Mouse (Mus musculus): ENCODE results near the gene Ccdc107. TPM values are rescaled to one million over a fixed set of nuclear protein-coding genes. Genes with fewer than 3 reads are reported as not detected.

Ccdc107 gene
- polyA plus RNA-seq (2014; fragmentation: Nextera tagmentation; extraction: Ambion mirVana): 73.6 and 75.8 TPM in 2 replicates

DNA sequence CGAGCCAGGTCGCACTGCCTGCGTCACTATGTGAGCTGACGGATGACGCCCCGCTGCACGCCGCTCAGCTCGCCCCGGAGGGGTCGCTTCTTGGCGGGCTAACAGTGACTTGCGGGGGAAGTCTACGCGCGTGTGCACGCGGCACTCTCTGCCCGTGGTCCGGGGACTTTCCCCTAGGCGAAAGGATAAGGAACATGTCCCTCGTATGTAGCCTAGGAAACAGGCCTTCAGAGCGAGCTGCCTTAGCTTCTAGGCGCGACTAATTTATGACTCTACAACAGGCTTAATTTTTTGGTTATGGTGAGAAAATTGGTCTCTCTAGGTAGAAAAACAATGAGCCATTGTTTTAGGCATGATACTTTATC is at the start of gene Ccdc107:
Gene Ccdc107, plus strand, starts transcription at position 80 of the 365 bp plus-strand sequence.
- peak within 1 kb of the TSS; percentile 91 for H3K9ac ChIP-seq (ENCODE audit: low read depth, low read length)
- ATAC-seq (replicated peaks; ENCODE audit: insufficient number of reproducible peaks, low FRiP score, low TSS enrichment): peak; percentile 97
- no peaks in the 10 kb centered on the region for H3K27me3 ChIP-seq (ENCODE audit: control insufficient read depth, insufficient read depth, low read length)
- peak within 1 kb of the TSS; percentile 76 for H3K4me3 ChIP-seq (ENCODE audit: low read depth, low read length)
- H3K36me3 ChIP-seq (ENCODE audit: control insufficient read depth, insufficient read depth, low read length): 0 out of 2 replicates have a peak, but pooled peaks cover 2% of the 10 kb centered on the region
- no peaks in the 10 kb centered on the region for H3K9me3 ChIP-seq (replicated peaks; ENCODE audit: control insufficient read depth, low read length)
- 0% methylated on average over 25 of the region's 25 CpGs for WGBS (ENCODE audit: insufficient replicate concordance)
- peak within 1 kb of the TSS; percentile 75 for H3K27ac ChIP-seq (ENCODE audit: low read depth, low read length)
- H3K4me2 ChIP-seq: peak within 1 kb of the TSS; percentile 88
- peaks cover 25% of the 10 kb centered on the region for H3K4me1 ChIP-seq (ENCODE audit: control insufficient read depth, insufficient read depth, low read length)

DNA sequence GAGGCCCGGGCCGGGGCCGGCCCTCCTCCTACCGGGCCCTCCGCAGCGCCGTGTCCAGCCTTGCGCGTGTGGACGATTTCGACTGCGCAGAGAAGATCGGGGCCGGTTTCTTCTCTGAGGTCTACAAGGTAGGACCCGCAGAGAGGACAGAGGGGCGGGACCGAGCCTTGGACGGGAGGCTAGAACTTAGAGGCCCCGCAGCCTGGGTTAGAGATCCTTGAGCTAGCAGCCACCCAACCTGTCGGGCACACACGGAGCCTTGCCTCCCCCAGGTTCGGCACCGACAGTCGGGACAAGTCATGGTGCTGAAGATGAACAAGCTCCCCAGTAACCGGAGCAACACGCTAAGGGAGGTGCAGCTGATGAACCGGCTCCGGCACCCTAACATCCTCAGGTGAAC is 49.2 kb upstream of the Ccdc107 start:
- Histone ChIP-seq H3K4me2 (peak overlapping the region; percentile 98), H3K9me3 (replicated peaks; ENCODE audit: control insufficient read depth, low read length) (no peaks in the 10 kb centered on the region), H3K36me3 (ENCODE audit: control insufficient read depth, insufficient read depth, low read length) (peaks cover 16% of the 10 kb centered on the region), H3K4me3 (ENCODE audit: low read depth, low read length) (peak overlapping the region; percentile 96), H3K9ac (ENCODE audit: low read depth, low read length) (peak overlapping the region; percentile 96), H3K27me3 (ENCODE audit: control insufficient read depth, insufficient read depth, low read length) (no peaks in the 10 kb centered on the region), H3K27ac (ENCODE audit: low read depth, low read length) (peak overlapping the region; percentile 94), H3K4me1 (ENCODE audit: control insufficient read depth, insufficient read depth, low read length) (peaks cover 10% of the 10 kb centered on the region)
- 3% methylated on average over 28 of the region's 28 CpGs for WGBS (ENCODE audit: insufficient replicate concordance)
- ATAC-seq (replicated peaks; ENCODE audit: insufficient number of reproducible peaks, low FRiP score, low TSS enrichment): peak; percentile 8; the same call in 1 of the 2 replicates

DNA sequence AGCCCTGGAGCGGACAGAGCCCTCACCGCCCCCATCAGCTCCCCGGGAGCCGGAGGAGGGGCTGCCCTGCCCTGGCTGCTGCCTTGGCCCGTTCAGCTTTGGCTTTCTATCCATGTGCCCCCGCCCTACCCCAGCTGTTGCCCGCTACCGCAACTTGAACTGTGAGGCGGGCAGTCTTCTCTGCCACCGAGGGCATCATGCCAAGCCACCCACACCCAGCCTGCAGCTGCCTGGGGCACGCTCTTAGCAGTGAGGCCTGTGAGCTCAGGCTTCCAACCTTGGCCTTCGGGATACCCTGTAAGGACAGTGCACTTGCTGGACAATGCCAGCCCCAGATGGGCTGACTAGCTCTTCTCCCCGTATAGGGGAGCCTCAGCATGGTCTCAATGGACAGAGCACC is 45.4 kb upstream of the Ccdc107 start:
- Histone ChIP-seq H3K27me3 (ENCODE audit: control insufficient read depth, insufficient read depth, low read length) (peaks cover 6% of the 10 kb centered on the region), H3K4me2 (no peak overlapping the region), H3K27ac (ENCODE audit: low read depth, low read length) (no peak overlapping the region), H3K4me3 (ENCODE audit: low read depth, low read length) (no peak overlapping the region), H3K36me3 (ENCODE audit: control insufficient read depth, insufficient read depth, low read length) (peaks cover 16% of the 10 kb centered on the region), H3K9ac (ENCODE audit: low read depth, low read length) (no peak overlapping the region), H3K4me1 (ENCODE audit: control insufficient read depth, insufficient read depth, low read length) (peaks cover 10% of the 10 kb centered on the region), H3K9me3 (replicated peaks; ENCODE audit: control insufficient read depth, low read length) (no peaks in the 10 kb centered on the region)
- WGBS (ENCODE audit: insufficient replicate concordance): 93% methylated on average over 13 of the region's 13 CpGs
- ATAC-seq (replicated peaks; ENCODE audit: insufficient number of reproducible peaks, low FRiP score, low TSS enrichment): no peak

DNA sequence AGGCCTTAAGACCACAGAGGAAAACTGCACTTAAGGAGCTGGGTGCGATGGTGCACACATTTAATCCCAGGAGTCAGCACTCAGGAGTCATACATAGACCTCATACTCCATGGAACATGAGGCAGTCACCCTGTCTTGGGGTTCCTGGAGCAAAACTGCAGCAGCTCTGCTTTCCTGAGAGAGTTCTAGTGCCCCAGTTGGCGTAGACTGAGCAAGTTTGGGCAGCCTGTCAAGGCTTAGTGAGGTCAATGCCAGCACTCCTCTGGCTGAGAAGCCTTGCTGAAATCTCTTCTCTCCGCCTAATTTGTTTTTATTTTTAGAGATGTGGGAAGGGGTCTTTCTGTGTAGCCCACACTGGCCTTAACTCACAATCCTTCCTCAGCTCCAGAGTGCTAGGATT is 44.1 kb upstream of the Ccdc107 start:
- no peak for ATAC-seq (replicated peaks; ENCODE audit: insufficient number of reproducible peaks, low FRiP score, low TSS enrichment)
- peaks cover 12% of the 10 kb centered on the region for H3K4me1 ChIP-seq (ENCODE audit: control insufficient read depth, insufficient read depth, low read length)
- H3K9ac ChIP-seq (ENCODE audit: low read depth, low read length): no peak overlapping the region
- 87% methylated on average over 3 of the region's 3 CpGs for WGBS (ENCODE audit: insufficient replicate concordance)
- peaks cover 16% of the 10 kb centered on the region for H3K36me3 ChIP-seq (ENCODE audit: control insufficient read depth, insufficient read depth, low read length)
- peaks cover 17% of the 10 kb centered on the region for H3K27me3 ChIP-seq (ENCODE audit: control insufficient read depth, insufficient read depth, low read length)
- no peaks in the 10 kb centered on the region for H3K9me3 ChIP-seq (replicated peaks; ENCODE audit: control insufficient read depth, low read length)
- H3K27ac ChIP-seq (ENCODE audit: low read depth, low read length): no peak overlapping the region
- no peak overlapping the region for H3K4me3 ChIP-seq (ENCODE audit: low read depth, low read length)
- no peak overlapping the region for H3K4me2 ChIP-seq

DNA sequence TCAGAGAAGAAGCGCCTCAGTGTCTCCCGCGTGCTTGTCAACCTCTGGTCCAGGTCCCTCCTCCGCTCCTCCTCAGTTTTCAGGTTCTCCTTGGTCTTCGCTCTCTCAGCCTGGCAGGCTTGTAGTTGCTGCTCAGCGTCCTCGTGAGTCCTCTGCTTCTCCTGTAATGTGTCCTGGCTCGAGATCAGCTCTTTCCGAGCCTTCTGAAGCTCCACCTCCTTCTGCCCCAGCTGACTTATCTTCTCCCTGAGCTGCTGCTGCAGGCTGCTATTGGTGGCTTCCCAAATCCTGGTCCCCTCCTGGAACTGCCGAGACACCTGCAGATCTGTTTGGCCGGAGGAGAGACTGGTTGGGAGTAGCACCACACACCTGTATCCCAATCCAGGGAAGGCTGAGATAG is 40.4 kb upstream of the Ccdc107 start:
- H3K9me3 ChIP-seq (replicated peaks; ENCODE audit: control insufficient read depth, low read length): no peaks in the 10 kb centered on the region
- H3K27me3 ChIP-seq (ENCODE audit: control insufficient read depth, insufficient read depth, low read length): peaks cover 40% of the 10 kb centered on the region
- 38% methylated on average over 11 of the region's 11 CpGs for WGBS (ENCODE audit: insufficient replicate concordance)
- H3K27ac ChIP-seq (ENCODE audit: low read depth, low read length): no peak overlapping the region
- H3K9ac ChIP-seq (ENCODE audit: low read depth, low read length): no peak overlapping the region
- no peak for ATAC-seq (replicated peaks; ENCODE audit: insufficient number of reproducible peaks, low FRiP score, low TSS enrichment)
- H3K4me3 ChIP-seq (ENCODE audit: low read depth, low read length): no peak overlapping the region
- peaks cover 1% of the 10 kb centered on the region; the same call in 1 of the 2 replicates for H3K36me3 ChIP-seq (ENCODE audit: control insufficient read depth, insufficient read depth, low read length)
- 0 out of 2 replicates have a peak, but pooled peaks cover 5% of the 10 kb centered on the region for H3K4me1 ChIP-seq (ENCODE audit: control insufficient read depth, insufficient read depth, low read length)
- no peak overlapping the region for H3K4me2 ChIP-seq

DNA sequence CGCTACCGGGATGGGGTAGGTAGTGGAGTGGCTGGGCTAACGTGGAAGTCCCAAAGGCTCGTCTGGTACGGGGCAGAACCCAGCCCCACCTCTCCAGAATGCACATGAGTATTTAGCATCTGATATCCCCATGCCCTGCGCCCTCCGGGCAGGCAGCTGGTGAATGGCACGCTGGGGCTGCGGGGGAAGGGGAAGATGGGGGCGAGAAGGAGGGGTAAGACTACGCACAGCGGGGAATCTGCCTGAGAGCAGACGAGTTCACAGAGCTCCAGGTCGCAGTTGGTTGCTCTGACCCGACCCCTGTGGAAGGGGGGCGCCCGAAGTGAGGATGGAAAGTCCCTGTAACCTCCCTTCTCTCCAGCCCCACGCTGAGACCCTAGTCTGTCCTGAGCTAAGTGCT is 39.3 kb upstream of the Ccdc107 start:
- no peak overlapping the region for H3K27ac ChIP-seq (ENCODE audit: low read depth, low read length)
- 0 out of 2 replicates have a peak, but pooled peaks cover 5% of the 10 kb centered on the region for H3K4me1 ChIP-seq (ENCODE audit: control insufficient read depth, insufficient read depth, low read length)
- no peak for ATAC-seq (replicated peaks; ENCODE audit: insufficient number of reproducible peaks, low FRiP score, low TSS enrichment)
- peak overlapping the region; percentile 58 for H3K4me2 ChIP-seq
- no peaks in the 10 kb centered on the region for H3K9me3 ChIP-seq (replicated peaks; ENCODE audit: control insufficient read depth, low read length)
- no peaks in the 10 kb centered on the region for H3K36me3 ChIP-seq (ENCODE audit: control insufficient read depth, insufficient read depth, low read length)
- no peak overlapping the region for H3K9ac ChIP-seq (ENCODE audit: low read depth, low read length)
- H3K27me3 ChIP-seq (ENCODE audit: control insufficient read depth, insufficient read depth, low read length): peaks cover 40% of the 10 kb centered on the region
- under 1% methylated on average over 18 of the region's 18 CpGs for WGBS (ENCODE audit: insufficient replicate concordance)
- H3K4me3 ChIP-seq (ENCODE audit: low read depth, low read length): peak overlapping the region; percentile 21

DNA sequence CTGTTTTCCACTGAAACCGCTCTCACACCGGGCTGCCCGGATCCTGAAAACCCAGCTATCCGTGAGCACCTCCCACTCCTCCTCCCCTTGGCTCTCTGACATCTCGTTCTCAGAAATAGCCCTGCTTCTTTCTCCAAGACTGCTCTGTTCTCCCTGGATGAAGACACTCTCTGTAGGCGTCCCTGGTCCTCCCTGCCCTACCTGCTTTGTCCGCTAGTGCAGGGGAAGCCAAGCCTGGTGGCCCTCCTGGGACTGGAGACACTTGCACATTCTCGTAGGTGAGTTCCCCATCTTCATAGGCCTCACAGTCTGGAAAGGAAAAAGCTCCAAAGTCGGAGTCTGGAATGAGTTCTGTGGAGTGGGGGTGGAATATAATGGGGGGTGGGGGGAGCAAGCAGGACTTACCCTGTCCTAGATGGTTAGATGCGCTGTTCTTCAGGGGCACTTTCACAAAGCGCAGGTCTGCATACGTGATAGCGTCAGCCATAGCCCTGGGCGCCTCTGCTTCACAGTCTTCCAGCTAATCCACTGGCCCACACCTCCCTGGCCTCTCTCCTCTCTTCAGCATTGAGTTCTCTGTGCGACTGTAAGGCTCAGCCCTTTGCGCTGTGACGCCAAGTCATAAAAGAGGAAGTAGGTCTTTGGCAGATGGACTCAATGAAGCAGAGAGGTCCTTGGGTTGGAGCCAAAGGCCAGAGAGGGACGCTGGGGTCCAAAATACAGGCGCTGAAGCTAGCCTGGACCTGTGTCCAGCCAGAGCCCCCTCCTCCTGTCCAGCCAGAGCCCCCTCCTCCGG is 38.5 kb upstream of the Ccdc107 start, which contains the start of gene Cd72:
Gene Cd72, minus strand, starts transcription at position 588 of the 796 bp plus-strand sequence.
- H3K4me3 ChIP-seq (ENCODE audit: low read depth, low read length): peak within 1 kb of the TSS; percentile 21
- 29% methylated on average over 20 of the region's 20 CpGs for WGBS (ENCODE audit: insufficient replicate concordance)
- peaks cover 40% of the 10 kb centered on the region for H3K27me3 ChIP-seq (ENCODE audit: control insufficient read depth, insufficient read depth, low read length)
- H3K9ac ChIP-seq (ENCODE audit: low read depth, low read length): no peak within 1 kb of the TSS
- no peak for ATAC-seq (replicated peaks; ENCODE audit: insufficient number of reproducible peaks, low FRiP score, low TSS enrichment)
- H3K36me3 ChIP-seq (ENCODE audit: control insufficient read depth, insufficient read depth, low read length): no peaks in the 10 kb centered on the region
- no peak within 1 kb of the TSS for H3K27ac ChIP-seq (ENCODE audit: low read depth, low read length)
- H3K4me1 ChIP-seq (ENCODE audit: control insufficient read depth, insufficient read depth, low read length): 0 out of 2 replicates have a peak, but pooled peaks cover 5% of the 10 kb centered on the region
- H3K9me3 ChIP-seq (replicated peaks; ENCODE audit: control insufficient read depth, low read length): no peaks in the 10 kb centered on the region
- peak within 1 kb of the TSS; percentile 58 for H3K4me2 ChIP-seq

DNA sequence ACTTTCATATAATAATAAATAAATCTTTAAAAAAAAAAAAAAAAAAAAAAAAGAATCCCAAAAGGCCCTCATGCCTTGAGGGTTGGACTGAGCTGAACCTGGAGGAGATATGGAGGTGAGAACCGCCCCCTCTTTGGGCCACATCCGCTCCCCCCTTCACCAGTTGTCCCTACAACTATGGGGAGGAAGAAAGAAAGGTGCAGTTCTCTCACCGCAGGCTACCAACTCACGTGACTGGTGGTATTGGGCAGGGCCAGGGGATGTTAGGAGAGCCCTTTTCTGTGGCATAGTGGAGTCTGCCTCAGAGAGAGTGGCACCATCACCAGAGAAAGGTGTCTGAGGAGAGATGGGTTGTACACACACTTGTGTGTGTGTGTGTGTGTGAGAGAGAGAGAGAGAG is 36.2 kb upstream of the Ccdc107 start:
- Histone ChIP-seq H3K4me2 (no peak overlapping the region), H3K9me3 (replicated peaks; ENCODE audit: control insufficient read depth, low read length) (no peaks in the 10 kb centered on the region), H3K9ac (ENCODE audit: low read depth, low read length) (no peak overlapping the region), H3K4me1 (ENCODE audit: control insufficient read depth, insufficient read depth, low read length) (0 out of 2 replicates have a peak, but pooled peaks cover 5% of the 10 kb centered on the region), H3K27ac (ENCODE audit: low read depth, low read length) (no peak overlapping the region), H3K27me3 (ENCODE audit: control insufficient read depth, insufficient read depth, low read length) (peaks cover 40% of the 10 kb centered on the region), H3K36me3 (ENCODE audit: control insufficient read depth, insufficient read depth, low read length) (no peaks in the 10 kb centered on the region), H3K4me3 (ENCODE audit: low read depth, low read length) (no peak overlapping the region)
- no peak for ATAC-seq (replicated peaks; ENCODE audit: insufficient number of reproducible peaks, low FRiP score, low TSS enrichment)
- WGBS (ENCODE audit: insufficient replicate concordance): 16% methylated on average over 4 of the region's 4 CpGs

Data from heart, embryonic 11.5 days (tissue).